In genomic region chr1:160968643-160969042, GRCm38 (mm10) we compare ENCODE assay signal across 21 mouse cellular contexts. TPM values are rescaled to one million over a fixed set of nuclear protein-coding genes. Genes with fewer than 3 reads are reported as not detected.
DNase-seq lines count a peak whose midpoint lies in the region; ATAC-seq and TF ChIP-seq lines count a peak whose summit lies in the region.
"Had no signal": no experiment of that assay in that cellular context is flagged by ENCODE, and none has a peak within 500 bp of the region (broad histone marks: within the 10 kb centered on the region; RNA-seq: fewer than 3 reads in every experiment).

No protein-coding gene starts in this region.

- TF ChIP-seq POLR2A in liver, adult 2 months (IDR thresholded peaks at IDR 0.05; ENCODE audit: extremely low read depth, insufficient read depth, low read length): no peak

- H3K79me2 ChIP-seq in liver, adult 2 months (ENCODE audit: control insufficient read depth, insufficient read depth, low read length): no peaks in the 10 kb centered on the region

- H3K4me2 ChIP-seq in liver, embryonic 12.5 days: no peak overlapping the region
- H3K4me2 ChIP-seq: embryonic facial prominence, embryonic 12.5 days; forebrain, embryonic 15.5 days; hindbrain, embryonic 12.5 days had no signal

- DNase-seq in cerebellum, adult 9-10 months: peak; percentile 13
- no peak for DNase-seq in cerebellum, postnatal 14 days
- DNase-seq in gastrocnemius, adult 2 months: peak; percentile 62
- DNase-seq in gastrocnemius, postnatal 36 days: no peak
- peak; percentile 26 for DNase-seq in liver, adult 2 months (ENCODE audit: extremely low read depth, low read depth, low spot score)
- DNase-seq in retina, embryonic 14.5 days (ENCODE audit: low spot score): no peak
- DNase-seq: adrenal gland, adult 2 months; adrenal gland, postnatal 25 days; gastrocnemius, postnatal 10 days; heart, adult 11 months; heart, postnatal 10 days; heart, postnatal 4 days; kidney, adult 8-10 months had no signal

- no peaks in the 10 kb centered on the region for H3K9me3 ChIP-seq in liver, embryonic 12.5 days (replicated peaks)
- H3K9me3 ChIP-seq: embryonic facial prominence, embryonic 12.5 days; forebrain, embryonic 15.5 days; heart, embryonic 10.5 days; hindbrain, embryonic 12.5 days had no signal

- WGBS in liver, adult 2 months: 26% methylated on average over 5 of the region's 5 CpGs
- 86% methylated on average over 5 of the region's 5 CpGs for WGBS in liver, embryonic 12.5 days (ENCODE audit: insufficient replicate concordance)

- H3K4me1 ChIP-seq in liver, adult 2 months (ENCODE audit: control insufficient read depth, insufficient read depth, low read length): no peaks in the 10 kb centered on the region; the same call in 1 of the 2 replicates
- H3K4me1 ChIP-seq in liver, embryonic 12.5 days: no peaks in the 10 kb centered on the region
- H3K4me1 ChIP-seq: embryonic facial prominence, embryonic 12.5 days; forebrain, embryonic 15.5 days; heart, embryonic 10.5 days; hindbrain, embryonic 12.5 days had no signal

- peak overlapping the region; percentile 69 for H3K27ac ChIP-seq in gastrocnemius, adult 2 months
- no peak overlapping the region for H3K27ac ChIP-seq in liver, adult 2 months (replicated peaks; ENCODE audit: insufficient read depth, low read depth, low read length)
- H3K27ac ChIP-seq in liver, embryonic 12.5 days: no peak overlapping the region
- H3K27ac ChIP-seq: embryonic facial prominence, embryonic 12.5 days; forebrain, embryonic 15.5 days; heart, embryonic 10.5 days; hindbrain, embryonic 12.5 days had no signal

- intact Hi-C loops in gastrocnemius, adult 2 months (cut with DNase I): no loop called here
- intact Hi-C loops in gastrocnemius, postnatal 36 days (cut with DNase I): no loop called here

- no peak overlapping the region for H3K4me3 ChIP-seq in gastrocnemius, adult 2 months
- no peak overlapping the region for H3K4me3 ChIP-seq in liver, adult 2 months (ENCODE audit: insufficient read depth, low read depth, low read length)
- no peak overlapping the region for H3K4me3 ChIP-seq in liver, embryonic 12.5 days
- H3K4me3 ChIP-seq: embryonic facial prominence, embryonic 12.5 days; forebrain, embryonic 15.5 days; heart, embryonic 10.5 days; hindbrain, embryonic 12.5 days had no signal

- H3K9ac ChIP-seq in liver, adult 2 months (ENCODE audit: low read depth, low read length): no peak overlapping the region
- no peak overlapping the region for H3K9ac ChIP-seq in liver, embryonic 12.5 days
- H3K9ac ChIP-seq: embryonic facial prominence, embryonic 12.5 days; forebrain, embryonic 15.5 days; hindbrain, embryonic 12.5 days had no signal

- peaks cover 52% of the 10 kb centered on the region for H3K36me3 ChIP-seq in liver, adult 2 months (ENCODE audit: control insufficient read depth, insufficient read depth, low read length)
- H3K36me3 ChIP-seq in liver, embryonic 12.5 days: peaks cover 77% of the 10 kb centered on the region

- H3K27me3 ChIP-seq in liver, adult 2 months (ENCODE audit: control insufficient read depth, insufficient read depth, low read length): no peaks in the 10 kb centered on the region
- H3K27me3 ChIP-seq in liver, embryonic 12.5 days (replicated peaks): no peaks in the 10 kb centered on the region
- H3K27me3 ChIP-seq: embryonic facial prominence, embryonic 12.5 days; forebrain, embryonic 15.5 days; hindbrain, embryonic 12.5 days had no signal

- TF ChIP-seq CTCF in gastrocnemius, adult 2 months (IDR thresholded peaks at IDR 0.05): no peak
- TF ChIP-seq CTCF in liver, adult 2 months (IDR thresholded peaks at IDR 0.05; ENCODE audit: low read depth, low read length): no peak

- ATAC-seq in liver, embryonic 12.5 days: no peak
- ATAC-seq: forebrain, embryonic 15.5 days; hindbrain, embryonic 16.5 days; inflammation-experienced regulatory T-cells, adult 6 months; intestine, postnatal 0 days had no signal

RNA-seq across cellular contexts. Expression of gene Serpinc1, which starts 9.7 kb away (rescaled TPM):
- total RNA-seq in gastrocnemius, adult 2 months (2021): under 1 TPM in 1 of 2 experiments, not detected in 1; 0.64 TPM
- under 1 TPM; 0.15 to 0.18 TPM for total RNA-seq in gastrocnemius, postnatal 36 days (2021)
- total RNA-seq in liver, adult 2 months (2014; rRNA removed): 3,274 and 4,209 TPM in 2 replicates
- 4,695 and 5,808 TPM in 2 replicates for polyA plus RNA-seq in liver, adult 2 months (2012; rRNA removed)
- polyA plus RNA-seq in liver, embryonic 12.5 days (2016; fragmentation: Nextera tagmentation; extraction: Ambion mirVana): 226 and 233 TPM in 2 replicates

Comparison
In these comparisons a context has a peak if more than half of its experiments do, and no peak if none do; other contexts are left out.
1. DNase-seq: peak in cerebellum, adult 9-10 months (single experiment), gastrocnemius, adult 2 months (single experiment) and liver, adult 2 months (single experiment); none in cerebellum, postnatal 14 days (0 of 2), gastrocnemius, postnatal 36 days (0 of 2) and retina, embryonic 14.5 days (single experiment).
2. RNA of gene Serpinc1, which starts 9.7 kb away (total RNA-seq): 3,274 to 4,209 TPM in liver, adult 2 months; 0.64 TPM in gastrocnemius, adult 2 months and 0.15 to 0.18 TPM in gastrocnemius, postnatal 36 days; every median in the first group is over 1,000 times any median in the second.